Mouse (Mus musculus): ENCODE data around the gene Klhl3.

Klhl3 gene

DNA sequence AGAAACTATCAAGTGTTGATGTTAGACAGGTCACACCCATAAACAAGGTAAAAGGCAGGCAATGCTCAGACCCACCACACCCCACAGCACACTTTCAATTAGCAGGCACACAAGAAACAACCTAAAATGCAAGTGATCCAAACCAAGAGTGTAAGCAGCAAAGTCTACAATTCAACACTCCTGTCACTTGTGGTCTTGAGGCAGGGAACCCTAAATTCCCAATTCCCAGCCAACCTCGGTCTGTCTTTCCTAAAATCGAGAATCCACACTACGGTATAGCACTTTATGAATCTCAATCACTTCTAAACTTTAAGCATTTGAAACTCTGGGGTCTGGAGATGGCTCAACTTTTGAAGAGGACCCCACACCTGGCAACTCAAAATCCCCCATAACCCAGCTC is 10.9 kb upstream of the Klhl3 start:
- no peak for DNase-seq

DNA sequence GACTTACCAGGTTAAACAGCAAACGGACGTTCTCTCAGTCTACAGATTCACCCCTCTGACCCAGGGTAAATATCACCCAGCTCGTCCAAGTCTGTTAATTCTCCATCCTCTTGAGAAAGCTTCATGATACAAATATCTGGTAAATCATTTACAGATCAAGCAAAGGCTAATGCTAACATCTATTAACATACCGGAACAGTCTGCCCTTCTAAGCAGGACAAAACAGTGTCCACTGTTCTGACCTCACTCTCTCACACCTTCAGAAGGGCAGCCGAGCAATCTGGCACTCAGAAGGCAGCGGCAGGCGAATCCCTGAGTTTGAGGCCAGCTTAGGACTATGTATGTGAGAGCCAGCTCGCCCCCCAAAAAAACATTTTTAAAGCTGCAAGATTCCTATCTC is 10.0 kb upstream of the Klhl3 start:
- DNase-seq: no peak

DNA sequence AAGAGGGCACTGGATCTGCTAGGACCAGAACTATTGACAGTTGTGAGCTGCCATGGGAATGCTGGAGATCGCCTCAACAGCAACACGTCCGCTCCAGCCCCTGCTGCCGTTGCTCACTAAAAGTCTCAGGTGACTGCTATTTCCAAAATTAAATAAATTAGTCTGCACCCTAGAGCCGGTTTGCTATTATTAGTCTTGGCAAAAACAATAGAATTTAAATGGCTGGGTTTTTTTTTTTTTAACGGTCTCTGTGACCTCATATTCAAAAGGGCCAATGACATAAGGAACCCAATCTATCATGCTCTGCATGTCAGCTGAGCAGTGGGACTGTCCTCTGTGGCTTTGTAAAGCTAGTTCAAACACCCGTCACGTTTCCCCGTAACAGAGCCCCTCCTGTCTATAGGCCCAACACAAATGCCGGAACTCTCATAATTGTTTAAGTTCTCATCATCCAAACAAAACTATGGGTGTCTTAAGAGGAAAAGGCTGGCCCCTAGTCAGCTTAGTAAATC is 9.4 kb upstream of the Klhl3 start:
- DNase-seq: no peak

DNA sequence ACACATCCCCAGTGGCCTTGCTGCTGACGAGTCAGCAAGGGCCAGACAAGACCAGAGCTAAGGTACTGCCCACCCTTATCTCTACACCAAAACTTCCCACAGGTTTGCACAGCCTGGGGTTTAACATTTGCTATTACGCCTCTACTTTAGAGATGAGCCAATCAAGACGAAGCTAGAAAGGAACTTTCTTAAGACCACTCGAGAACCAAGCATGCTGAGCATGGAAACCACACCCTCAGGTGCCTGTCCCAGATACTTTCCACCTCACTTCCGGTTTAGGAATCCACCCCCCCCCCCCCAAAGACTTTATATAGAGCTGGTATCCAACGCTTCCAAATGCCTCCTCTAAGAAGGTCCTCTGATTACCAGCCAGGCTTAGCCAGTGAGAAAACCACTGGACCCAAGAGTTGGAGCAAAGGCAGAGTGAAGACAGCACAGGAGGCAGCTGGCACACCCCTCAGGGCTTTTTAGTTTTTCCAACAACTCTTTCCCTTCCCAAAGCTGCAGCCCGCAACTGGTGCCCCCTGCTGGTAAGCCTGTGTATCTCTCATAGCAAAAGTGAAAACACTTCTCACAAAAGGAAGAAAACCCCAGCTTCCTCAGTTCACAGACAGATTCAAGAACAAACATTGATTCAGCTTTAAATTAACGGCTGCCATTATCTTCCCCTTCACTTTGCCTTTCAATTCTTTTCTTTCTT is 4.1 kb upstream of the Klhl3 start:
- DNase-seq: no peak

DNA sequence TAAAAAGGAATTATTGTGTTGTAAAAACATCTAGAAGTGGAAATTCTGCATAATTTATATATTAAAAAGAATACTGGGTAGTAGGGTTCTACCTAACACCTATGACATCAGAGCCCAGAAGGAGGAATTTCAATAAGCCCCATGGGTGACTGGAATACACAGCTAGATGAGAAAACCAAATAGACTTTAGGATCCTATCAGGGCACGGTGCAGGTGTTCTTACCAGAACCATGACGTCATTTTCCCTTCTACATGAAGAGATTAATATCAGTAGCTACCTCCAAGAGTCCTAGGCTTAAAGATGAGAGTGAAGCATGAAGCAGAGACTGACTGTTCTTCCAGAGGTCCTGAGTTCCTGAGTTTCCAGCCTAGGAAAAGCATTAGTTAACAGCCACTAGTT is 3.4 kb upstream of the Klhl3 start:
- DNase-seq: no peak

DNA sequence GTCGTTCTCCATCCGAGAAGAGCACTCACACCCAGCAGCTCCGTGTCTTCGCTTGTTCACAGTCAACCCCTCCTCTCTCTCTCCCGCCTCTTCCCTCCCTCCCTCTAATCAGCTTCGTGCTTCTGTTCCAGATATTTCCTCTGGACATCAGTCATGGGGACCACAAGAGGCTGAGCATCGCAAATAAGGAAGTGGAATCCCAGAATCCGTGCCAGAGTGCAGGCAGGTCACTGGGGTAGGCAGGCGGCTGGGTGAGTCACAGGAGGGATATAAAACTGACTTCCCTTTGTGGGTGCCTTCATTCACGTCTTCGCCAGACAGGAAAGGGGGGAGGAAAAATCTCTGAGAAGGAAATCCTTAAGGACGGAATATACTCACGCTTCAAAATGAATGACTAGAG is 1.8 kb upstream of the Klhl3 start:
- no peak for DNase-seq

DNA sequence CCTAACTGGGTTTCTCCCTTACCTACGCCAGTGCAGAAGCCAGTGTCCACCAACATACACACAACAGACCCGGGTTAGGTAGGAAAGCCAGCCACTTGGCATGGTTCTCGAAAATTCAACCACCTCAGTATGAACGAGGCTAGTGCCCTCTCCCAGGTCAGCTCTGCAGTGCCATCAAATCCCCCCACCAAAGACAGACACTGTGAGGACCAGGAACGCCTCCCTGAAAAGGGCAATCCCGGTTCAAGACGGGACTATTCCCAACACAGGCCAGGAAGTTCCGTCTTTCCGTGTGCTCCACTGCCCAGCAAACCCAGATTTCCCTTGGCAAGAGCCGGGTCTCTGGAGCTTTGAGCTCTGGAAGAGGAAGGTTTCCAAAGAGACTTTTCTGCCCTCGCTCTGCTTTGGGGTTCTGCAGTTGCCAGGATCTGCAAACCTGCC is 771 bp downstream of the Klhl3 start:
- no peak for DNase-seq

DNA sequence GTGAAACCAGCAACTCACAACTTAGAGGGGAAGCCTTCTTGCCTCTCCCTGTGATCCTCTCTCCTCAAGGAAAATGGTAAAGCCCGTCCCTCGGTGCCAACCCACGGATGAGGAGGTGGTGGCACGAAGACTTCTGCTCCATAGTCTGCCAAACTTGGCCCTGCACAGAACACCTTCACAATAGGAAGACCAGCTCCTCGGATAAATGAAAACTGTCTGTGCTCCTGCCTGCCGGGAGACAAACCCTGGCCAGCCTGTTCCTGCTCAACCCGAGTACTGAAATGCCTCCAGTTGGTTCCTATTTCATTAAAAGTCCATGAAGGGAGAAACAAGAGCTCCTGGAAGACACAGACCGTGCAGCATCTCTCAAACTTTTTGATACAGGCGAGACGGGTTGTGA is 1.2 kb downstream of the Klhl3 start:
- DNase-seq: peak; percentile 21

DNA sequence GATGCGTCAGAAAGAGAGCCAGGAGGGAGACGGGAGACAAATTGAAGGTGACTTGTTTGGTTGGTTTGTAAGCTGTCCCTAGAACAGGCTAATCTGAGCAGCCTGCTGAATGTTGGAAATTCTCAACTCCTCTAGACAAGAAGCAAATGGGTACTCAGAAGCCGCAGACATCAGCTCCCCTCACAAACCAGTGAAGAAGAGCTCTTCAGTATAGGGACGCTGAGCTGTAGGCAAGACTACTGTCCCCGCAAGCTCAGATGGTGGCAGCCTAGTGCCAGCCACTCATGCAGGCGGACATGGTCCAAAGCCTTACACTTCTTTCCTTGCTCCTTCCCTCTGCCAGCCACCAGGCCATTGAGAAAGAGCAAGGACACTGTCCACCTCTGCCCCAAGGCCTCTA is 2.1 kb downstream of the Klhl3 start:
- no peak for DNase-seq

DNA sequence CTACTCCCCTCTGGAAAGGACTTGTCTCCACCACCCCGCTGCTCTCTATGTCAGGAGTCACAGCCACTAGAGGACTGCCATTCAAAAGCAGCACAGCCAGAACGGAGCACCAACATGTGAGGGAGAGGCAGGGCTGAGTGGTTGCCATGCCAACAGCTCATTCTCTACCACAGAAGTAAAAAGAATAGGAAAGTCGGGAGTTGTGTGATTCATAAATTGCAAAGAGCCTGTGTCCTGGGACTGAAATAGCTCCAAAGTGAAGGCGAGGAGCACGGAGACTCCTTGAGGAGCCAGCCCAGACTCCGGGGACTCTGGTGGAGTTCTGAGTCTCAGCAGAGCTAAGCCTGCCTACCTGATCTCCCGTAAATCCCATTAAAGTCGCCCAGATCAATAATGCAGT is 22.7 kb downstream of the Klhl3 start:
- peak; percentile 85 for DNase-seq

DNA sequence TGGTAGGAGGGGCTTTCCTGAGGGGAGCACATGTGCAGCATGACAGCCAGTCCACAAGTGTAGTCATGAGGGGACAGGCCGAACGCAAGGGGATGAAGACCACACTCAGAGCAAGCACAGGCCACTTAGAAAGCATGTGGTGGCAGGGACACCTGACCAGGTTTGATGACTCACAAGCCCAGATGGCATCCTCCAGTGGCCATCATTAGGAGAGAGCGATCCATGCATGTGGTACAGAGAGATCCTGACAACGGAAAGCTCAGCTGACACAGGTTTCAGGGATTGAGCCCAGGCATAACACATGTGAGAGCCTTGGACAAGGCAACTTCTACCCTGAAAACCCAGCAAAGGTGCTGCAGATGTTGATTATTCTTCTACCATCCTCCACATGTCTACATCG is 29.0 kb downstream of the Klhl3 start:
- no peak for DNase-seq

DNA sequence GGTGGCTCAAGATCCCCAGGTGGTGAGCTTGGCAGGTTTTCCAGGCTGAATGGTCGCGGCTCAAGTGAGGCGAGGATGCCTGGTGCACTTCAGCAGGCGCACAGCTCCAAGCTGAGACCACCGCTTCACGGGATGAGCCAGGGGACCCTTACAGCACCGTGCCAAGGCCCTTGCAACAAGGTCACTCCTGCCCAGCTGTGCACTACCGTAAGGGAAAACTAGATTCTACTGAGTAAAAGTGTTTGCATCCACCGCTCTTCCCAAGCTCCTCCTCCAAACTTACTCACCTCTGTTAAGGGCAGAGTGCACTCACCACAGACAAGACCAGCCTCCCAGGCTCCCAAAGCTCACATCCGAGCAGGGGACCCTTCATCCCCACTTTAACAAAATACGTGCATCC is 29.9 kb downstream of the Klhl3 start:
- DNase-seq: no peak

DNA sequence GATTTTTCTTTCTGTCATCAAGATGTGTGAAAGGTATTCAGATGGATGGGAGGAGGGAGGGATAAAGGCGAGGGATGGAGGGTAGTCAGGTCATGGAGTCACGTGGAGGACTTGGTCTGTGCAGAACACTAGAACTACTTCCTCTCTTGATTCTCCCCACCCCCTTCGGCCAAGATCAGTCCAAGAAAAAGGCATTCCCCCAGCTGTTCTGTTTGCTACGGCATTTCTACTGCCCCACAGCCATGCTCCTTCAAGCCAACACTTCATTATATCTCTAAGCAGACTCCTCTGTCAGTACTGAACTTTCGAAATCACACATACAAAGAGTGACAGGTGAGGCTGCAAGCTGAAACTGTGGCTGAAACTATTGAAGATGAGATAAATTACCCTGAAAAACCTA is 30.3 kb downstream of the Klhl3 start:
- no peak for DNase-seq

DNA sequence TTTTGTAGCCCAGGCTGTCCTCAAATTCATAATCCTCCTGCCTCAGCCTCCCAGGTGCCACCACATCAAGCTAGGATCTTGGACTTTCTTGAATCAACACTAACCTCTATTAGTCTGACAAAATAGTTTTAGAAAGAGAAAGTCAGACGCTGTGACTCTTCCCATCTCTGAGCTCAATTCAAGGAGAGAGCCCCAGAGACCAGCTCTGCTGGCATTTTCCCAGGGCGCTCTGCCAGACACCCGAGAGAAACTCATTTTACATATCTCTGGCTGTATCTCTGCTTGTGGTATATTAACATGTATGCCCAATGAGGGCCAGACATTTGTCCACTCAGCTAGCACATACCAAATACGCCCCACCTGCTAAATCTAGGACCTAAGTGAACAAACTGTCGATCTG is 35.0 kb downstream of the Klhl3 start:
- DNase-seq: no peak

DNA sequence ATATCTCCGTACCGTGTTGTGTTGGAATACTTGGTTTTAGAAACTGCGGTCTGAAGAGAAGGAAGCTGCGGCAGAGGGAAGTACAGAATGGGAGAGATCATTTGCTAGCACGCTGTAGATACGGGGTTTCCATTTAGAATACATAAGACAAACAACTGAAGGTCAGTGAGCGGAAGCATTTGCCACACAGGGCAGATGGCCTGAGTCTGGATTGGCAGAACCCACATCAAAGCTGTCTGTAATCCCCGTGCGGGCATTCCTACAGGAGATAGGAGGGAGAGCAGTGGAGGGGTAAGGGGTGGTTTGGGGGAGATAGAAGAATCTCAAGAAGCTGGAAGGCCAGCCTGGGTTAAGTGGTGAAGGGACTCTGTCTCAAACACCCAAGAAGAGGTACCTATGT is 38.5 kb downstream of the Klhl3 start:
- no peak for DNase-seq

DNA sequence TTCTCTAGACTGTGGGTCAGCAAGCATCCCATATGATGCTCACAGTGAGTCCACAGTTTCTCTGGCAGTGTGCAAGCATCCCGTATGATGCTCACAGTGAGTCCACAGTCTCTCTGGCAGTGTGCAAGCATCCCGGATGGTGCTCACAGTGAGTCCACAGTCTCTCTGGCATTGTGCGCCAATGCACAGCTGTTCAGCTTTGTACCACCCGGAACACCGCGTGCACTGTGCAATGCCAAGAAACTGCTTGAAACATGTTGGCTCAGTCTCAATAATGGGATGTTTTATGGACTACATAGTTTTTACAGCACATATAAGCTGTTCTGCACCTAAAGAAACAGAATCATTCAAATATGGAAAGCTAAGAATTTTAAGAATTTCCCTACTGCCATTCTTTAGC is 38.9 kb downstream of the Klhl3 start:
- peak; percentile 78 for DNase-seq

DNA sequence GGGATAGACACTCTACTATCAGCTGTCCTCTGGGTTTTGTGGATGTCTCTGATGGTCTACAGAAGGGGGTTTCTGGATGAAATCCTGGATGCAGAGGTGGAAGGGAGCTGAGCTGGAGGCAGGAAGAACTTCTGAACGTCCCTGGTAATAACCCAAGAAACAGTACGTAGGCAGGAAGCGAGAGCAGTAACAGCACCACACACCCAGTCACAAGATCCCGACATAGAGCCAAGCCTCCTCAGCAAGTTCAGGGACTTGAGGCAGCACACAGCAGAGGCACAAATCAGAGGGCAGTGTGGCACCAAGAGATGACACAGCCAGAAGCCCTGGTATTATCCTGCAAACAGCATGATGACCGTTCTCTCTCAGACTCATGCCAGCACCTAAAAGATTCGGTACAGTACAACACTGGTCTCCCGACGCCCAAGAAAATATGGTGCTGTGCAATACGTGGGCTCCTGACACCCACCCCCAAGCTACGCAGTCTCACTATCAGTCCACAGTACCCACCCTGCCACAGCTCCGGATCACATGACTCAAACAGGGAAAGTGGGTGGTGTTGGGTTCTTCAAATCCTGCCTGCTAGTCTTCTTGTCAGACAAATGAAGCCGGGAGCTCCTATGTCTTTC is 40.0 kb downstream of the Klhl3 start:
- peak; percentile 58 for DNase-seq

DNA sequence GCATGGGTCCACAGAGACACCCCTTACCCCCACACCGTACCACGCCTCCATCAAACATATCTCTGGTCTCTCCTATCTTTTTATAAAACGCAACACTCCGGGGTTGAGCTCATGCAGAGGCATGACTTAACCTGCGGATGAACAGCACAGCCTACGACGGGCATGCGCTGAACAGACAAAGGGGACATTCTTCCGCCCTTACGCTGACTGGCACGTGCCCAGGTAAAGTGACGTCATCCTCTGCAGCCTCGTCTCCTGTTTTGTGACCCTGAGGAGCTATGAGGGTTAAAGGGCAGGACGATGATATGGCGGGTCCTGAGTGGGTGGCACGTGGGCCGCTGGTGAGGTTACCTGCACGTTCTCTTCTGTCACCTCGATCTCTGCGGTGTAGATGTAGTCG is 42.2 kb downstream of the Klhl3 start:
- no peak for DNase-seq

DNA sequence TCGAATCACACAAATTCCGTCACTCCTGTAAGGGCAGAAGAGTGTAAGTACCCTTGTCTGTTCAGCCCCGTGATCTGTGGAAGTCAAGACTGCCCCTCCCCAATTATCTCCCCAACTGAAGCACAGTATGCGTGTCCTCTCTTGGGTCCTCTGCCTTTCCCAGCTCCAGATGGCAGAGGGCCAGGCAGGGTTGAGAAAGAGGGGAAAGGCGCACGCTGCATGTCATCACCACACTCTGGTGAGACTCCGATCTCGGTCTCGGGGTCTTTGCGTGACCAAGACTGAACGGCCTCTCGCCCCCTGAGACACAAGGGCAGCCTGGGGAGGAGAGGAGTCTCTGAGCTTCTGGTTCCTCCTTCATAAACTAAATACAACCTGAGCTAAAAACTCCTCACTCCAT is 42.9 kb downstream of the Klhl3 start:
- no peak for DNase-seq

DNA sequence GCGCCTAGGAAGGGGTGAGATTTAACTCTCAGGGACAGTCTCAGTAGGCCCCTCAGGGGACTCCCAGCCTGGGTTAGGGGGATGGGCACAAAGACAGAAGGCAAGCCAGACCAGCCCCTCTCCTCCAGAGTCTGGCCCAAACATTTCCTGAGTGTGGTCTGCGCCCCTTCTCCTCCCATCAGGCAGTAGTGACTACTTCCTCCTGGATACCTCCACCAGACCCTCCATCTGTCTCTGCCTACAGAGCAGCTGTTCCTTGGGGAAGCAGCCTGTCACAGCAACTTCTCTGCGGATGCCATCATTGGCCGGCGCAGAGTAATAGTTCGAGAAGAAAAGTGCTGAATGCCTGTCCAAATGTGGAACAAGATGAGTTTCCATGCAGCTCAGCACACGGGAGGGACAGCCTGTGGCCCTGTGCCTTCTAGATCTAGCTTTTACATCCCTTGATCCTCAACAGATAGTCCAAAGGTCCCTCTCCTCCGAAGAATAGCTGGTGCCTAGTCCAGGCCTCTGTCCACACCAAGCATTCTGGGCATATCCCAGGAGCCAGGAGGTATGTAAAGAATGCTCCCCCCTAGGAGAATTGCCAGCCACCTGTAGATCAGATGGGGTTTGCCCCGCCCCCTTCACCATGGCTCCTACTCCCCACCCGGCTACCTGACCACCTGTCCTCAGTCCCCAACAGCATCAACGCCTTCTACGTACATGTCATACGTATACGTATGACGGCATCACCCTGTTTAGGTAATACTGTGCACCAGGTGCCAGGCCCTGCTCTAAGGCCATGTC is 44.8 kb downstream of the Klhl3 start:
- peak; percentile 81 for DNase-seq

DNA sequence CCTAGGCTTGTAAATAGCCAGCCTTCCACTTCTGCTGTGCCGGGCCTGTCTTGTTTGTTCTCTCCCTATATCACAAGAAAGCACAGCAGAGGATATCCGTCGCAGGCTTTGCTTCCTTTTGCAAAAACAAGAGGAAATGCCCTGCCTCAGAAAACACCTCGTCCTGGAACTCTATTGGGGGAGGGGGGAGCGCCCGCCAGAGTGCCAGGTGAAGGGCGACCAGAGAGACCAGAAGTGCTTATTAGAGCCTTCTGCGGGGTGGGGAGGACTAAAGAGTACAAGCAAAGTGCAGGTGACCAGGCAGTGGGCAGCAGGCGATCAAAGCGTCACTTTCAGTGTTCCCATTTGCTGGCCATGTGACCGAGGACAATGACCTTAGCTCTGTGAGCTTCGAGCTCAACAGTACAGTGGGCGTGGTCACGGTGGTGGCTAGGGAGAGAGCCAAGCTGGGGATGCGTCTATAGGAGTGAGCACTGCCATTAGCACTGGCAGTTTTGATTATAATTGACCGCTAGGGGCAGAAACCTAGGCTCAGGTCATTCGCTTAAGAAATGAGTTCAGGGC is 45.8 kb downstream of the Klhl3 start:
- DNase-seq: peak; percentile 68

DNA sequence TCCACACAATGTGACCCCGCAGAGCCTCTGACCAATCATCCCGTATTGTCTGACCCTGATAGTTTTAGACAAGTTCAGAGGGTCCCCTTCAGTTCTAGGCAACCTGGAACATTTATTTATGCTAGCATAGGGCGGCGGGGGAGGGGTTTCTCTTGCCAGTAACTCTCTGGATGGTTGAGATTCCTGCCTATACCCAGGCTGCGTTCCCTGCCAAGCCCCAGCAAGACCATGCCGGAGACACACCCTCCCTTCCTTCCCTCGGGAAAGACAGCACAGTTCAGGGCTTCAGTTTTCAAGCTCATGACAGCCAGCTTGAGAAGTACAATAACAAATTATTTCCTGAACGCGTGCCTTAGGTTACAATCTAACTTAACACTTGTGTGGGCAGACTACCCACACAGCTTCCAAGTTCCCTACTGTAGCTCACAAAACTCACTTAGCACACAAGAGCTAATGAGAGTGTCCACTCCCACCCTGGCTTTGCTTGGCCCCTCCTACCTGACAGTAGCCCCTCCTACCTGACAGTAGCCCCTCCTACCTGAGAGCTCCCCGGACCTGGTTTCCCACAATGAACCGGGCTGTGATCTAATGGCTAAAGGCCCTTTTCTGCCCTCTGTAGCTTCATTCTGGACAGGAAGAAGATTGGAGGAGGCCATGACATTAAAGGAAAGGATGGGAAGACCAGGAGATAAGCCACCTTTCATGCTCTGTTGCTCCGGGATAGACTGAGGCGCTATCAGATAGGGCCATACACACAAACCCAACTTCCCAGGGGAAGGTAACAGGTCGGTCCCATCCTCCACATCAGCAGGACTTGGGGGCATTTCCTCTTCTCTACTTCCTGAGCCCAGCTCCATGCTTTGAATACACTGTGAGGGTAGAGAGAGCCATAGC is 46.6 kb downstream of the Klhl3 start:
- DNase-seq: no peak

DNA sequence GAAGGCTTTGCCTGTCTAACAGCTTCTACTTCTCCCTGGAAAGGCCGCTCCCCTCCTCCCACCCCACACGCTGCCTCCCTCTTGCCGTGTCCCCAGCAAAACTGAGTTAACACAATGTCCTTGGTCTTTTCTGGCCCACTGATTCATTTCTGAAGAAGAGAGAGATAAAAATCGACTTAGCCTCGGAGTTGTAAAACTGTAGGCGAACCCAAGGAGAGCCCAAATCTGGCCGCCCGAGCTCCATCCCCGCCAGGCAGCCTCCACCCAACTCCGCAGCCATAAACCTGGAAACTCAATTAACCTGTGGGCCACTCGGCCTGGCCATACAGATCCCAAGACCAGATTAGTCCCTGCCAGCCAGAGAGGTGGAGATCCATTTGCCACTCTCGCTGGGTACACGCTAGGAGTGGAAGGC is 47.3 kb downstream of the Klhl3 start:
- no peak for DNase-seq

All from layer of hippocampus, adult 9-11 months (tissue).